In genomic region chr19:57439296-57439695, GRCm38 (mm10) we compare ENCODE assay signal across 27 mouse cellular contexts.
"Had no signal": no experiment of that assay in that cellular context is flagged by ENCODE, and none has a peak within 500 bp of the region (broad histone marks: within the 10 kb centered on the region; RNA-seq: fewer than 3 reads in every experiment).

No protein-coding gene starts in this region.

- ATAC-seq: hindbrain, embryonic 16.5 days; inflammation-experienced regulatory T-cells, adult 6 months; intestine, embryonic 16.5 days had no signal

- H3K36me3 ChIP-seq: heart, embryonic 10.5 days; heart, embryonic 12.5 days; hindbrain, embryonic 10.5 days; hindbrain, embryonic 12.5 days; limb, embryonic 10.5 days; limb, embryonic 12.5 days; liver, embryonic 13.5 days; liver, embryonic 15.5 days had no signal

- H3K27me3 ChIP-seq: heart, embryonic 12.5 days; hindbrain, embryonic 12.5 days; limb, embryonic 12.5 days; liver, embryonic 13.5 days; liver, embryonic 15.5 days had no signal

- H3K4me2 ChIP-seq: heart, embryonic 12.5 days; hindbrain, embryonic 12.5 days; hindbrain, embryonic 14.5 days; limb, embryonic 12.5 days; liver, embryonic 11.5 days; liver, embryonic 13.5 days; liver, embryonic 15.5 days had no signal

- DNase-seq: gastrocnemius, adult 2 months; gastrocnemius, postnatal 10 days; gastrocnemius, postnatal 25 days; heart, adult 18-20 months; heart, postnatal 10 days; heart, postnatal 4 days; kidney, adult 11 months; kidney, adult 2 months; kidney, postnatal 10 days; kidney, postnatal 25 days; kidney, postnatal 4 days; liver; liver, embryonic 13.5 days had no signal

- H3K4me3 ChIP-seq: gastrocnemius, adult 2 months; heart, embryonic 10.5 days; heart, embryonic 12.5 days; hindbrain, embryonic 10.5 days; hindbrain, embryonic 12.5 days; layer of hippocampus, adult 2 months; left cerebral cortex, adult 2 months; limb, embryonic 10.5 days; limb, embryonic 12.5 days; liver, embryonic 13.5 days; liver, embryonic 15.5 days had no signal
